Mouse (Mus musculus): Measurements from ENCODE around the gene Creg2. TPM values are rescaled to one million over a fixed set of nuclear protein-coding genes. Genes with fewer than 3 reads are reported as not detected.

Gene Creg2
- polyA plus RNA-seq, 1 experiment from 2014 or later = 4.1 TPM

Other genes starting within 250 kb of the Creg2 start
- gene Tbc1d8, start 172.7 kb downstream of the Creg2 start, polyA plus RNA-seq (2018) = 7.5 to 23.4 TPM (median 13.9 TPM) in 3 replicates
- gene Cnot11, start 116.5 kb downstream of the Creg2 start, polyA plus RNA-seq (2018) = 13.6 to 16.5 TPM (median 14.8 TPM) in 3 replicates
- gene Rnf149, start 74.1 kb downstream of the Creg2 start, polyA plus RNA-seq (2018) = 117 to 167 TPM (median 137 TPM) in 3 replicates
- not detected in 3 replicates for gene Rfx8, start 69.5 kb upstream of the Creg2 start, polyA plus RNA-seq (2018)
- gene Gm3646, start 153.9 kb upstream of the Creg2 start, polyA plus RNA-seq (2018) = not detected in 3 replicates
- 61.9 to 94.1 TPM (median 66.0 TPM) in 3 replicates for gene Map4k4, start 249.4 kb upstream of the Creg2 start, polyA plus RNA-seq (2018)

Measured in macrophage (primary cell).